Mouse (Mus musculus) limb, embryonic 13.5 days (tissue): Measurements from ENCODE around the gene Slc16a12. TPM values are rescaled to one million over a fixed set of nuclear protein-coding genes. Genes with fewer than 3 reads are reported as not detected.
"Not testable (repeated sequence)": the region's sequence is repeated elsewhere in the genome, so short reads cannot be mapped to it uniquely, and the experiment has no call there.

Experiments
- ATAC-seq: fragments of 200-750 bp; cut with Nextera tagmentation; 2 replicates; pipeline ENCODE4 v1.8.0; 2017; ENCODE audit warnings: low read depth, moderate number of reproducible peaks, moderate TSS enrichment; ENCODE audit not compliant: low FRiP score
- H3K27ac ChIP-seq: fragments of 300-500 bp; sonication (generic); 2 replicates; pipeline ENCODE4 v1.5.1; 2015; ENCODE audit warnings: inconsistent platforms, mild to moderate bottlenecking, moderate library complexity
- H3K27me3 ChIP-seq: fragments of 300-500 bp; sonication (generic); 2 replicates; pipeline ENCODE4 v1.6.1; 2015; ENCODE audit warnings: mild to moderate bottlenecking, inconsistent platforms
- H3K36me3 ChIP-seq: fragments of 300-500 bp; sonication (generic); 2 replicates; pipeline ENCODE4 v1.6.1; 2015; ENCODE audit warnings: inconsistent platforms, mild to moderate bottlenecking, moderate library complexity
- H3K4me1 ChIP-seq: fragments of 300-500 bp; sonication (generic); 2 replicates; pipeline ENCODE4 v1.6.1; 2015; ENCODE audit warnings: inconsistent platforms
- H3K4me2 ChIP-seq: fragments of 300-500 bp; sonication (generic); replicated peaks from 2 replicates; pipeline ENCODE4 v1.6.1; 2015; ENCODE audit warnings: inconsistent platforms, mild to moderate bottlenecking, moderate library complexity
- H3K4me3 ChIP-seq: fragments of 300-500 bp; sonication (generic); 2 replicates; pipeline ENCODE4 v1.5.1; 2015; ENCODE audit warnings: moderate library complexity, mild to moderate bottlenecking, inconsistent platforms
- H3K9ac ChIP-seq: fragments of 300-500 bp; sonication (generic); 2 replicates; pipeline ENCODE4 v1.6.1; 2015; ENCODE audit warnings: mild to moderate bottlenecking, inconsistent platforms
- H3K9me3 ChIP-seq: fragments of 300-500 bp; sonication (generic); 2 replicates; pipeline ENCODE4 v1.6.1; 2016; ENCODE audit warnings: inconsistent platforms
- WGBS: fragments of 180-500 bp; shearing (Covaris S2); methylation state at CpG from one replicate; pipeline ENCODE4 v1.1.7; 2015; 5-methylcytosine and 5-hydroxymethylcytosine counted together
- polyA plus RNA-seq: library from polyadenylated mRNA; unstranded; fragments of >200 nt; fragmentation: Nextera tagmentation; extraction: Ambion mirVana; gene quantifications from 2 replicates; pipeline ENCODE4 v1.2.1, GENCODE M21; 2015

Slc16a12 gene
- polyA plus RNA-seq, 1 experiment from 2014 or later: 0.55 TPM

DNA sequence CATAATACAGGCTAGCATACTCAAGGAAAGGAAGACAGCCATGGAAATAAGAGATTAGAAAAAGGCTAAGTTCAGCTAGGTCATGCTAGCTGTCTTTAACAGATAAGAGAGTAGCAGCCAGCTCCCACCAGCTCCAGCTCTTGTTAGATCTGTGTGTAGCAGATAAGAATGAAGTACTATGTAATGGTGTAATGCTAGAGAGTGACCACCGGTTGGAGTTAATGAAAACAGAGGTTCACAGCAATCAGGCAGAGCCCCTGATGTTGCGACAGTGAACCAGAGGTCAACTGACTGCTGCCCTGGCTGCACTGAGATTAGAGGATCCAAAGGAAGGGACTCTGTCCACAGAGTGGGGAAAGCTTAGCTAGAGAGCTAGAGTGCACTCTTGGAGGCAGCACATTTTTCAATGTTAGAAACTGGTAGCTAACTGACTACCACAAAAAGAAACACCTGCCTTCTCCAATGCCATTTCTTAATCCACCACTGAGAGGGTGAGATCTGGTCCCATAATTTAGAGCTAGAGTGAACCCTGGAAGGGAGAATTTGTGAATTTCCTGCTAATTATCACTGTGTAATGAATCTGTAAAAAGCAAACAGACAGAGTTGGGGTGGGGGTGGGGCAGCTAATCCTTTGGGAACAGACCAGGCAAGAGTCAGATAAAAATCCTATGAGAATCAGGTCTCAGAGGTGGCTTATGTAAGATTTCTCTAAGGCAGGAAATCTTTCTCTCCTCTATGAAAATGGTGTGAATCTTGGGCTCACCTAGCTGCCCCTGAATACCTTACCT, 90.4 kb downstream of the Slc16a12 start:
- WGBS: 37% methylated on average over 2 of the region's 2 CpGs
- H3K4me2 ChIP-seq: no peak overlapping the region
- H3K27me3 ChIP-seq: no peaks in the 10 kb centered on the region
- no peaks in the 10 kb centered on the region for H3K36me3 ChIP-seq
- ATAC-seq: no peak
- H3K9ac ChIP-seq: no peak overlapping the region
- H3K9me3 ChIP-seq: no peaks in the 10 kb centered on the region
- no peak overlapping the region for H3K27ac ChIP-seq
- no peaks in the 10 kb centered on the region for H3K4me1 ChIP-seq
- no peak overlapping the region for H3K4me3 ChIP-seq

DNA sequence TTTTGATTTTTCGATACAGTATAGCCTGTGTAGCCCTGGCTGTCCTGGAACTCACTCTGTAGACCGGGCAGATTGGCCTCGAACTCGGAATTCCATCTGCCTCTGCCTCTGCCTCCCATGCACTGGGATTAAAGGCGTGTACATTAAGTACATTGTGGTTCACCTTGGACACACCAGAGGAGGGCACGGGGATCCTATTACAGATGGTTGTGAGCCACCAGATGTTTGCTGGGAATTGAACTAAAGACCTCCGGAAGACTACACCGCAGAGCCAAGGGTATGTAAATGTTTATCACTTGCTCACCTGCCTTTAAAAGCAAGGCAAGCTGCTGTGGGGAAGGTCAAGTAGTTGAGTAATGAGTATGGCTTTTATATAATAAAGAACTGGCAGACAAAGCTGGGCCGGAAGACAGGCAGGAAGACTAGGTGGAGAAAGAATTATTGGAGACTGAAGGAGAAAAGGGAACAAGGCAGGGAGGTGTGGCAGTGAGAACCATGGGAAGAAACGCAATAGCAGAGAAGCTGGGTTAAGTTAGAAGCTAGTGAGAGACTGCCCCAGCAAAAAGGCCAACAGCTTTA, 91.8 kb downstream of the Slc16a12 start:
- no peaks in the 10 kb centered on the region for H3K9me3 ChIP-seq
- H3K4me2 ChIP-seq: no peak overlapping the region
- no peak for ATAC-seq
- H3K4me1 ChIP-seq: no peaks in the 10 kb centered on the region
- no peak overlapping the region for H3K4me3 ChIP-seq
- no peaks in the 10 kb centered on the region for H3K36me3 ChIP-seq
- 77% methylated on average over 10 of the region's 10 CpGs for WGBS
- H3K27me3 ChIP-seq: no peaks in the 10 kb centered on the region
- no peak overlapping the region for H3K27ac ChIP-seq
- H3K9ac ChIP-seq: no peak overlapping the region

DNA sequence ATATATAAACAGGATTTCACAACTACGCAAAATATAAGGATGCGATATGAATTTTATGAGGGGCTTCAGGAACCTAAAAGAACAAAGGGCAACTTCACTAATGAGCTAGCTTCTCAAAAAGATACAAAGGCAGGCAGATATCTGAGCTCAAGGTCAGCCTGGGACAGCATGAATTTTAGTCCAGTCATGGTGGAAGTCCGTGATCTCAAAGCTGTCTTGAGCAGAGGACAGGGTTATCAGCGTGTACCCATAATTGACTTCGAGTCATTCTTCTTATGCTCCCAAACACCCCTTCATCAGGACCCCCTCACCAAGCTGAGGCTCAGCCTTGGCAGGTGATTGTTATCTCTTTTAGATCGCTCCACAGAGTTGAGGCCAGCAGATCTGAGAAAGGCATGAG, 96.1 kb downstream of the Slc16a12 start:
- H3K4me1 ChIP-seq: no peaks in the 10 kb centered on the region
- 90% methylated on average over 6 of the region's 6 CpGs for WGBS
- no peaks in the 10 kb centered on the region for H3K27me3 ChIP-seq
- no peak overlapping the region for H3K4me2 ChIP-seq
- no peak overlapping the region for H3K9ac ChIP-seq
- H3K9me3 ChIP-seq: no peaks in the 10 kb centered on the region
- H3K27ac ChIP-seq: no peak overlapping the region
- no peak for ATAC-seq
- no peak overlapping the region for H3K4me3 ChIP-seq
- no peaks in the 10 kb centered on the region for H3K36me3 ChIP-seq

DNA sequence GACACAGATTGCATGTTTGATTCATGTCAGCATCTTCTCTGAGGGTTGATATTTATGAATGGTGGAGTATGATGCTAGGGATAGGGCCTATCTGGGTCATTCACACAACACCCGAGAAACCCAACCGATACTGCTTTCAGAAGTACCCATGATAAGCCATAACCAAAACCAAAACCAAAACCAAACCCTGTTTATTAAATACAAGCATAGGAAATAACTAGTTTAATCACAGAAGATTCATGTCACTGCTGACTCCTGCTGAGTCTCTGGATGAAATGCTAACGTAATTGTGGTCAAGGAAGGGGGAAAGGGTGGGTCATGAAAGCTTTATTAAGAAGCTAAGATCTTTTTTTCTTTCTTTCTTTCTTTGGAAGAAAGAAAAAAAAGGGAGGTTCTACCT, 96.8 kb downstream of the Slc16a12 start:
- no peak overlapping the region for H3K4me3 ChIP-seq
- no peaks in the 10 kb centered on the region for H3K9me3 ChIP-seq
- no peaks in the 10 kb centered on the region for H3K36me3 ChIP-seq
- H3K4me2 ChIP-seq: no peak overlapping the region
- no peak overlapping the region for H3K9ac ChIP-seq
- no peak for ATAC-seq
- WGBS: 79% methylated on average over 3 of the region's 3 CpGs
- no peaks in the 10 kb centered on the region for H3K4me1 ChIP-seq
- H3K27me3 ChIP-seq: no peaks in the 10 kb centered on the region
- H3K27ac ChIP-seq: no peak overlapping the region

DNA sequence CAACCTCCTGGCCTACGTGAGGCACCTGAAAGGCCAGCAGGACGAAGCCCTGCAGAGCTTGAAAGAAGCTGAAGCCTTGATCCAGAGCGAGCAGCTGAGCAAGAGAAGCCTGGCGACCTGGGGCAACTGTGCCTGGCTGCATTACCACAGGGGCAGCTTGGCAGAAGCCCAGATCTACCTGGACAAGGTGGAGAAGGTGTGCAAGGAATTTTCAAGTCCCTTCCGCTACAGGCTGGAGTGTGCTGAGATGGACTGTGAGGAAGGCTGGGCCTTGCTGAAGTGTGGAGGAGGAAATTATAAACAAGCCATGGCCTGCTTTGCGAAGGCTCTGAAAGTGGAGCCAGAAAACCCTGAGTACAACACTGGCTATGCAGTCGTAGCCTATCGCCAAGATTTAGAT, 99.5 kb downstream of the Slc16a12 start:
- WGBS: 84% methylated on average over 8 of the region's 8 CpGs
- H3K4me1 ChIP-seq, H3K9me3 ChIP-seq, H3K27me3 ChIP-seq, ATAC-seq, H3K27ac ChIP-seq, H3K4me3 ChIP-seq, H3K36me3 ChIP-seq, H3K9ac ChIP-seq, H3K4me2 ChIP-seq: not testable (repeated sequence)

DNA sequence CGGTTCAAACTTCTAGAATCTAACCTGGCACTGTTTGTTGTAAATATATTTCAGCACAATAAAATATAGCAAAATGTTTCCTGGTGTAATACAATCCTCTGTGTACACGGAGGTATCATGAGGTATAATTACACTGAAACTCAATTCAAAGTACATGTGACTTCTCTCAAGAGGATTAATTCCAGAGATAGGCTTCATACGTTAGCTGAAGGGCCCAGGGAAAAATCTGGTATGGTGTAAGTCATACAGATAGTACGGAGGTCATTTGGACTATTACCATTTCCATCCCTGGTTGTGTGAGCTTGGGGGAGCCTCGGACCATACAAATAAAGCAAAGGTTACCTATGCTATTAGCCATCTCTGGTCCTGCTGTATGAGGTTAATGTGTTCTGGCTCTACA, 104.5 kb downstream of the Slc16a12 start:
- no peak for ATAC-seq
- Histone ChIP-seq H3K27ac (no peak overlapping the region), H3K27me3 (0 out of 2 replicates have a peak, but pooled peaks cover 3% of the 10 kb centered on the region), H3K9me3 (no peaks in the 10 kb centered on the region), H3K4me3 (no peak overlapping the region), H3K4me2 (no peak overlapping the region), H3K36me3 (no peaks in the 10 kb centered on the region), H3K9ac (no peak overlapping the region), H3K4me1 (peaks cover 9% of the 10 kb centered on the region; the same call in 1 of the 2 replicates)
- 69% methylated on average over 5 of the region's 5 CpGs for WGBS

DNA sequence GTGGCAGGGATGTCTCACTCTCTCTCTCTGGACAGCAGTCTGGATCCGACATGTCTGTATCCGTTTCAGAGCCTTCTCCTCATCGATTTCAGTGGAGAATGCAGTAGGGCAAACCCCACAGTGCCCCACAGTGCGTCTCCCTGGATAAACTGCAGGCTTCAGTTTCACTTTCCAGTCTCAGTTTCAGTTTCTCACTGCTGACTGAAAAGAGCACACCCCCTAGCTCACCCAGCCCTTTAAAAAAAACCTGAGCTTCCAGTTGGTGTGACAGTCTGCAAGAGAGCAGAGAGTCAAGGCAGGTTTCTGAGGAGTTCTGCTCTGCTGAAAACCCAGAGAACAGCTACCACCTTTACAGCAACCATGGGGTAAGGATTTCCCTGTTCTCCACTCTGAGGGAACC, 106.5 kb downstream of the Slc16a12 start, which contains the start of the genes Ifit1bl2 and Ifit1:
Gene Ifit1bl2, minus strand, starts transcription at position 121 of the 400 bp plus-strand sequence.
Gene Ifit1, plus strand, starts transcription at position 249 of the 400 bp plus-strand sequence.
- 40% methylated on average over 4 of the region's 4 CpGs for WGBS
- Histone ChIP-seq H3K4me3 (no peak within 1 kb of the TSS), H3K4me2 (peak within 1 kb of the TSS; percentile 31; the same call in 1 of the 2 replicates), H3K27me3 (0 out of 2 replicates have a peak, but pooled peaks cover 3% of the 10 kb centered on the region), H3K4me1 (peaks cover 9% of the 10 kb centered on the region; the same call in 1 of the 2 replicates), H3K9me3 (no peaks in the 10 kb centered on the region), H3K36me3 (no peaks in the 10 kb centered on the region), H3K27ac (no peak within 1 kb of the TSS), H3K9ac (no peak within 1 kb of the TSS)
- ATAC-seq: no peak

DNA sequence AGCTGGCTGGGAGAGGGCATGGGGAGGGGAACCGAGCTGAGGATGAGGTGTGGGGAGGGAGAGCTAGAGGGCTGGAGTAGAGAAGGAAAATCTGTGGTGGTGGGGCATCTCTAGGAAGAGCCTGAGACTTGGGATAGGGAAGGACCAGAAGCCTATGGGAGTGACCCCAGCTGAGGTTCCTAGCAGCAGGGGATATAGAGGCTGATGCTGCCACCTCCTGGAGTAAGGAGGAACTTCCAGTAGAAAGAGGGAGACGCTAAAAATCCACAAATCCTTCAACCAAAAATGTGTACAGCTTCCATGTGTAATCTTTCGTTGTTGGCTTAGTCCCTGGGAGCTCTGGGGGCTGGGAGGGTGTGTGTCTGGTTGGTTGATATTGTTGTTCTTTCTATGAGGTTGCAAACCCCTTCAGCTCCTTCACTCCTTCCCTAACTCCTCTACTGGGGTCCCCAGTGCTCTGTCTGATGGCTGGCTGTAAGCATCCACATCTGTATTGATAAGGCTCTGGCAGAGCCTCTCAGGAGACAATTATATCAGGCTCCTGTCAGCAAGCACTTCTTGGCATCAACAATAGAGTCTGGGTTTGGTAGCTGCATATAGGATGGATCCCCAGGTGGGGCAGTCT, 110.0 kb downstream of the Slc16a12 start:
- Histone ChIP-seq H3K27me3 (0 out of 2 replicates have a peak, but pooled peaks cover 3% of the 10 kb centered on the region), H3K9me3 (no peaks in the 10 kb centered on the region), H3K9ac (no peak overlapping the region), H3K4me1 (peaks cover 9% of the 10 kb centered on the region; the same call in 1 of the 2 replicates), H3K4me2 (no peak overlapping the region), H3K4me3 (no peak overlapping the region), H3K36me3 (no peaks in the 10 kb centered on the region), H3K27ac (no peak overlapping the region)
- peak; percentile 67; the same call in 1 of the 2 replicates for ATAC-seq
- WGBS: 7% methylated on average over 3 of the region's 3 CpGs

DNA sequence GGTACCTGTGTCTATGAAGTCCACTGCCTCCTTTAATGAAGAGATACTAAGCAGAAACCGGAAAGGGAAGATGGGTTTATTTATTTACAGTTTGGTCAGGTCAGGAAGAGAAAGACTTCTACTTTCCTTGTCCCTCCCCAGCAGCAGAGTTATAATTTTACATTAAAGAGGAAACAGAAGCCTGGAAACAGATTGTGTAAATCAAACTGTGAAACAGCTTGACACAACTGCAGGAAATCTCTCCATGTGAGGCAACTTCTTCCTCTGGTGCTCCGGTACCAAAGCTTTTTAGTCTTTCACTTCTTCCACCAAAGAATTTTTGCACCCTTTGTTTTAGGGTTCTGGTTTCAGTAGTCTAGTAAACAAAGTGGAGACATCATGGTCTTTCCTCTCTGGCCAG, 113.6 kb downstream of the Slc16a12 start:
- no peak overlapping the region for H3K27ac ChIP-seq
- no peak overlapping the region for H3K9ac ChIP-seq
- no peak overlapping the region for H3K4me2 ChIP-seq
- no peaks in the 10 kb centered on the region for H3K4me1 ChIP-seq
- no peaks in the 10 kb centered on the region for H3K9me3 ChIP-seq
- no peaks in the 10 kb centered on the region for H3K27me3 ChIP-seq
- WGBS: 78% methylated on average over 2 of the region's 2 CpGs
- no peaks in the 10 kb centered on the region for H3K36me3 ChIP-seq
- no peak for ATAC-seq
- H3K4me3 ChIP-seq: no peak overlapping the region

DNA sequence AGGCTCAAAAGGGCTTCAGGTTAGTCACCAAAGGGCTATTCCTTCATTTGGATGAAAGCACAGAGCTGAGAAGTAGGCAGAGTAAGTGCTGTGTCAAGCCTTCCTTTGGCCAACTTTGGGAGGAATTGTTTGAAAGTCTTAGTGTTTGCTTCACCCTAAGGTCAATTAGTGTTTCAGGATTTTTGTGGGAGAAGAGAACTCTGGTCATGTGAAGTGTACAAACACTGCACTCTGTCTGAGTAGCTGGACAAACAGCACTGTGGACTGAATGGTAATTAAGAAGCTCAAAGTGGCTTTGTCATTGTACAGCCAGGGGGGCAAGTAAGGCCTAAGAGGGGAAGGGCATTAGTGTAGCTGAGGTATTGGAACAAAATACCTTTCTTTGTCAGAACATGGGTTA, 115.6 kb downstream of the Slc16a12 start:
- H3K36me3 ChIP-seq: no peaks in the 10 kb centered on the region
- no peaks in the 10 kb centered on the region for H3K27me3 ChIP-seq
- no peak for ATAC-seq
- no peak overlapping the region for H3K27ac ChIP-seq
- H3K4me3 ChIP-seq: no peak overlapping the region
- H3K9me3 ChIP-seq: no peaks in the 10 kb centered on the region
- H3K4me1 ChIP-seq: no peaks in the 10 kb centered on the region
- H3K9ac ChIP-seq: no peak overlapping the region
- H3K4me2 ChIP-seq: no peak overlapping the region

DNA sequence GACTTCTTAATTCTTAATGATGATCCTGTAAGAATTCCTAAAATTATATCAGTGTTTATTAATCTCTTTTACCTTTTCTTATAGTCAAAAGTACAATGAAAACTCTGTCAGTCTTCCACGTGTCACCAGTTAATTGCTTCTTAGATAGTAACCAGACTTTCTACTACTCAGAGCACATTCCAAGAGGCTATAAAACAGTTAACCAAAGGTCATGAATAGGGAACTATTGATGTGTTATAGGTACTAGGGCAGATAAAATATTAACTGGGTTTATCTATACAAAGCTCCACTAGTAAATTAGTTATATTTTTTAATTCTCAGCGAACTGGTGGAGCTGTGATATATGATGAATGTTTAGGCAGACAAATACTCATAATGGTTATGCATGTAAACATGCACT, 119.6 kb downstream of the Slc16a12 start:
- Histone ChIP-seq H3K4me2 (no peak overlapping the region), H3K36me3 (no peaks in the 10 kb centered on the region), H3K4me1 (no peaks in the 10 kb centered on the region), H3K27ac (no peak overlapping the region), H3K9me3 (no peaks in the 10 kb centered on the region), H3K27me3 (no peaks in the 10 kb centered on the region), H3K9ac (no peak overlapping the region), H3K4me3 (no peak overlapping the region)
- ATAC-seq: no peak
- WGBS: 46% methylated on average over 2 of the region's 2 CpGs

DNA sequence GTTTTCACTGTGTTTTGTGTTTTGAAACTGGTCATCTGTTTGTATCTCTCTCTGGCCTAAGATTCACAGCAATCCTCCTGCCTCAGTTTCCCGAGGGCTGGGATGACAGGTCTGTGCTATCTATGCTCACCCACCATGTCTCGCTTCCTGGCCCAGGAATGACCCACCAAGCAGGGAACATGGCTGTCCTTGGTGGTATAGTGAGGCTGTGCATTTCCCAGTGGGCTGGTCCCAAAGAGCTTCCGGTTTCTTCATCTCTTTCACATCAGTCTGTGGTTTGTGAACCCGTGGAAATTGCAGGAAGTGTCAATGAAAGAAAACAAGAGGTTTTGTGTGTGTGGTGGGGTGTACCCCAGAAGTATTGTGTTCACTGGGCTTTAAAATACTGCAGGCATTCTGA, 122.4 kb downstream of the Slc16a12 start:
- no peaks in the 10 kb centered on the region for H3K36me3 ChIP-seq
- H3K4me1 ChIP-seq: no peaks in the 10 kb centered on the region
- H3K4me3 ChIP-seq: no peak overlapping the region
- no peak overlapping the region for H3K9ac ChIP-seq
- ATAC-seq: no peak
- no peak overlapping the region for H3K4me2 ChIP-seq
- H3K9me3 ChIP-seq: no peaks in the 10 kb centered on the region
- no peak overlapping the region for H3K27ac ChIP-seq
- H3K27me3 ChIP-seq: no peaks in the 10 kb centered on the region
- 82% methylated on average over 4 of the region's 4 CpGs for WGBS
